Mouse (Mus musculus): Measurements from ENCODE around the gene Krt14. TPM values are rescaled to one million over a fixed set of nuclear protein-coding genes. Genes with fewer than 3 reads are reported as not detected.
A peak's percentile ranks its signal among the peaks of the same experiment; 100 is the strongest.

Gene Krt14
- polyA plus RNA-seq, 1 experiment from 2014 or later = 3.0 TPM

DNA sequence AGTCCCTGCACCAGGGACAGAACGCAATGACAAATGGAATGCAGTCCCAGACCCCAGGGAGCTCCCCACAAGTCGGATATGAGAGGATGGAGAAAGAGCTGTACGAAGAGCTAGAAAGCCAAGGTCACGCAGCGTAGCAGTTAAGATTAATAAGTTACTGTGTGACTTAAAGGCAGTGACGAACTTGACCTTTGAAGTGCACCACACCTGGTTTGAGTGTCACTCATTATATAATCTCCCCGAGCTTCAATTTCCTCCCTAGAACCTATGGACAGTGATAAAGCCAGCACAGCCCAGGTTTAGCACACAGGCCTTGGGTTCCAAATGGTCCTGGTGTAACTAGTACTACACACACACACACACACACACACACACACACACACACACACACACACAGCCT, 43.0 kb downstream of the Krt14 start:
- no peak for ATAC-seq (ENCODE audit: extremely low read depth, insufficient number of reproducible peaks, low FRiP score, low TSS enrichment)
- Histone ChIP-seq H3K4me3 (no peak overlapping the region), H3K4me2 (no peak overlapping the region), H3K9me3 (no peaks in the 10 kb centered on the region), H3K27ac (replicated peaks) (no peak overlapping the region), H3K27me3 (replicated peaks) (no peaks in the 10 kb centered on the region), H3K4me1 (peaks cover 39% of the 10 kb centered on the region), H3K36me3 (no peaks in the 10 kb centered on the region), H3K9ac (no peak overlapping the region)
- WGBS = 57% methylated on average over 7 of the region's 7 CpGs

GRCm38 (mm10) chr11:100157908-100158477, 49.4 kb downstream of the Krt14 start:
- no peak overlapping the region for H3K4me3 ChIP-seq
- H3K27me3 ChIP-seq (replicated peaks) = no peaks in the 10 kb centered on the region
- peaks cover 22% of the 10 kb centered on the region for H3K4me1 ChIP-seq
- H3K9ac ChIP-seq = no peak overlapping the region
- no peak for ATAC-seq (ENCODE audit: extremely low read depth, insufficient number of reproducible peaks, low FRiP score, low TSS enrichment)
- H3K9me3 ChIP-seq = no peaks in the 10 kb centered on the region
- H3K27ac ChIP-seq (replicated peaks) = no peak overlapping the region
- no peak overlapping the region for H3K4me2 ChIP-seq
- 62% methylated on average over 6 of the region's 6 CpGs for WGBS
- no peaks in the 10 kb centered on the region for H3K36me3 ChIP-seq

DNA sequence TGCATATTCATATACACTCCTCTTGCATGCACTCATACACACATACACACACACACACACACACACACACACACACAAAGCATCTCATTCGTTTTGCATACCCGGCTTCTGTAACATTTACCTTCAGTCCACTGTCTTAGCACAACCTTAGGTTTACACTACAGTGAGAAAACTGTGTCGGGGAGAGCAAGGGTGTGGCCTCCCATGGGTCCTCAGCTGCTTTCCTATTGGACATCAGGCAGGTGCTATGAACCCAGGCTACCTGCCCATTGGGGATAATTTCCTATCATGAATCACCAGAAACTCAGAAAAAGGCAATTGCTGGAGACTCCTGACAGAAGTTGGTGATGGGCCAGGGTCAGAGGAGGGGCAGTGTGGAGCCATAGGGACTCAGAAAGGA, 50.0 kb downstream of the Krt14 start:
- Histone ChIP-seq H3K9ac (no peak overlapping the region), H3K27me3 (replicated peaks) (no peaks in the 10 kb centered on the region), H3K36me3 (no peaks in the 10 kb centered on the region), H3K4me1 (peaks cover 22% of the 10 kb centered on the region), H3K27ac (replicated peaks) (no peak overlapping the region), H3K4me2 (no peak overlapping the region), H3K4me3 (no peak overlapping the region), H3K9me3 (no peaks in the 10 kb centered on the region)
- 70% methylated on average over 3 of the region's 3 CpGs for WGBS
- ATAC-seq (ENCODE audit: extremely low read depth, insufficient number of reproducible peaks, low FRiP score, low TSS enrichment) = no peak

DNA sequence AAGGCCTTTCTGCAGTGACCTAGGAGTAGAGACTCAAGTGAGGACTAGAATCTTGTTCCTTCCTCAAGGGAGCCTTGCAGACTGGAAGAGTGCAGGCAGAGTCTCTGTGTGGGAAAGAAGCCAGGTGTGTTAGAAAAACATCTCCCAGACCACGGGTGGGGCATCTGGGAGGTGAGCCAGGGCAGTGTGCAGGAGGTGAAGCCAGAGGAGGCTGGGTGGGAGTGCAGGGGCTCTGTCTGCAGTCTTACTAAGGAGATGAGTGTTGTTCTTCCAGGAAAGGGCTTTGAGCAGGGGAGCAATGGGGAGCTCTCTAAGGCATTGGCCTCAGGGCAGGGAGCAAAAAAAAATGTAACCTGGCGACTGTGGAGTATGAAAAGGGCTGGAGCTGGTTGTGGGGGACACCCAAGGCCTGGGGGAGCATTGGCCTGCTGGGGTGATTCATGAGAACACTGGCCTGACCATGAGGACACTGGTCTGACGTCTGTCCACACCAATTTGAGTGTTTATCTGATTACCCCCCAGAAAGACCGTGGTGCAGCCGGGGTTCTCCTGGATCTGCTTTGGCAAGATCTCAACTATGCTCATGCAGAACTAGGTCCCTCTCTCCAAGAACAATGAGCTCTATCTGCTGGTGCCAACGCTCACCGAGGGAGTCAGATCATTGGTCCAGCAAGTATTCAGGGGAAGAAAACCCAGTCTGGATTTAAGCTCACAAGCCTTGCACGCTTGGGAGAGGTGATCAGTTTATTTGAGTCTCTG, 51.7 kb downstream of the Krt14 start:
- Histone ChIP-seq H3K36me3 (no peaks in the 10 kb centered on the region), H3K27me3 (replicated peaks) (no peaks in the 10 kb centered on the region), H3K9ac (no peak overlapping the region), H3K4me3 (no peak overlapping the region), H3K4me2 (no peak overlapping the region), H3K27ac (replicated peaks) (0 out of 2 replicates have a peak overlapping the region, but pooled peaks have one; percentile 12), H3K4me1 (peaks cover 17% of the 10 kb centered on the region), H3K9me3 (no peaks in the 10 kb centered on the region)
- WGBS = 43% methylated on average over 8 of the region's 8 CpGs
- no peak for ATAC-seq (ENCODE audit: extremely low read depth, insufficient number of reproducible peaks, low FRiP score, low TSS enrichment)

Other genes starting within 250 kb of the Krt14 start
- not detected in 2 replicates for gene Krtap29-1, start 228.5 kb downstream of the Krt14 start, polyA plus RNA-seq (2015; fragmentation: Nextera tagmentation; extraction: Ambion mirVana)
- gene Krtap16-1, start 221.0 kb downstream of the Krt14 start, polyA plus RNA-seq (2015; fragmentation: Nextera tagmentation; extraction: Ambion mirVana) = not detected in 2 replicates
- not detected in 2 replicates for gene Krtap17-1, start 213.6 kb downstream of the Krt14 start, polyA plus RNA-seq (2015; fragmentation: Nextera tagmentation; extraction: Ambion mirVana)
- not detected in 2 replicates for gene Krt33a, start 191.3 kb downstream of the Krt14 start, polyA plus RNA-seq (2015; fragmentation: Nextera tagmentation; extraction: Ambion mirVana)
- gene Krt33b, start 177.7 kb downstream of the Krt14 start, polyA plus RNA-seq (2015; fragmentation: Nextera tagmentation; extraction: Ambion mirVana) = not detected in 2 replicates
- gene Krt34, start 166.0 kb downstream of the Krt14 start, polyA plus RNA-seq (2015; fragmentation: Nextera tagmentation; extraction: Ambion mirVana) = not detected in 2 replicates
- not detected in 2 replicates for gene Krt31, start 157.0 kb downstream of the Krt14 start, polyA plus RNA-seq (2015; fragmentation: Nextera tagmentation; extraction: Ambion mirVana)
- not detected in 2 replicates for gene Krt32, start 119.3 kb downstream of the Krt14 start, polyA plus RNA-seq (2015; fragmentation: Nextera tagmentation; extraction: Ambion mirVana)
- not detected in 2 replicates for gene Krt35, start 111.3 kb downstream of the Krt14 start, polyA plus RNA-seq (2015; fragmentation: Nextera tagmentation; extraction: Ambion mirVana)
- not detected in 2 replicates for gene Krt36, start 101.9 kb downstream of the Krt14 start, polyA plus RNA-seq (2015; fragmentation: Nextera tagmentation; extraction: Ambion mirVana)
- not detected in 2 replicates for gene Krt13, start 86.0 kb downstream of the Krt14 start, polyA plus RNA-seq (2015; fragmentation: Nextera tagmentation; extraction: Ambion mirVana)
- 1.2 and 1.5 TPM in 2 replicates for gene Krt15, start 71.6 kb downstream of the Krt14 start, polyA plus RNA-seq (2015; fragmentation: Nextera tagmentation; extraction: Ambion mirVana)
- gene Krt19, start 58.9 kb downstream of the Krt14 start, polyA plus RNA-seq (2015; fragmentation: Nextera tagmentation; extraction: Ambion mirVana) = 72.6 and 74.0 TPM in 2 replicates
- gene Krt9, start 14.3 kb downstream of the Krt14 start, polyA plus RNA-seq (2015; fragmentation: Nextera tagmentation; extraction: Ambion mirVana) = not detected in 2 replicates
- not detected in 2 replicates for gene Krt16, start 41.4 kb upstream of the Krt14 start, polyA plus RNA-seq (2015; fragmentation: Nextera tagmentation; extraction: Ambion mirVana)
- gene Krt17, start 53.5 kb upstream of the Krt14 start, polyA plus RNA-seq (2015; fragmentation: Nextera tagmentation; extraction: Ambion mirVana) = 2.3 and 3.0 TPM in 2 replicates
- not detected in 2 replicates for gene Krt42, start 62.3 kb upstream of the Krt14 start, polyA plus RNA-seq (2015; fragmentation: Nextera tagmentation; extraction: Ambion mirVana)
- 1,570 and 1,681 TPM in 2 replicates for gene Eif1, start 112.3 kb upstream of the Krt14 start, polyA plus RNA-seq (2015; fragmentation: Nextera tagmentation; extraction: Ambion mirVana)
- gene Gast, start 126.9 kb upstream of the Krt14 start, polyA plus RNA-seq (2015; fragmentation: Nextera tagmentation; extraction: Ambion mirVana) = not detected in 2 replicates
- gene Hap1, start 148.6 kb upstream of the Krt14 start, polyA plus RNA-seq (2015; fragmentation: Nextera tagmentation; extraction: Ambion mirVana) = 8.0 and 9.3 TPM in 2 replicates
- 107 and 111 TPM in 2 replicates for gene Jup, start 190.2 kb upstream of the Krt14 start, polyA plus RNA-seq (2015; fragmentation: Nextera tagmentation; extraction: Ambion mirVana)
- 62.9 and 63.5 TPM in 2 replicates for gene P3h4, start 207.3 kb upstream of the Krt14 start, polyA plus RNA-seq (2015; fragmentation: Nextera tagmentation; extraction: Ambion mirVana)
- gene Fkbp10, start 208.1 kb upstream of the Krt14 start, polyA plus RNA-seq (2015; fragmentation: Nextera tagmentation; extraction: Ambion mirVana) = 112 and 119 TPM in 2 replicates
- 104 and 110 TPM in 2 replicates for gene Nt5c3b, start 234.3 kb upstream of the Krt14 start, polyA plus RNA-seq (2015; fragmentation: Nextera tagmentation; extraction: Ambion mirVana)
- gene Klhl10, start 234.4 kb upstream of the Krt14 start, polyA plus RNA-seq (2015; fragmentation: Nextera tagmentation; extraction: Ambion mirVana) = 0.33 and 0.60 TPM in 2 replicates